Mouse (Mus musculus): ENCODE results near the gene Rhot1.

DNA sequence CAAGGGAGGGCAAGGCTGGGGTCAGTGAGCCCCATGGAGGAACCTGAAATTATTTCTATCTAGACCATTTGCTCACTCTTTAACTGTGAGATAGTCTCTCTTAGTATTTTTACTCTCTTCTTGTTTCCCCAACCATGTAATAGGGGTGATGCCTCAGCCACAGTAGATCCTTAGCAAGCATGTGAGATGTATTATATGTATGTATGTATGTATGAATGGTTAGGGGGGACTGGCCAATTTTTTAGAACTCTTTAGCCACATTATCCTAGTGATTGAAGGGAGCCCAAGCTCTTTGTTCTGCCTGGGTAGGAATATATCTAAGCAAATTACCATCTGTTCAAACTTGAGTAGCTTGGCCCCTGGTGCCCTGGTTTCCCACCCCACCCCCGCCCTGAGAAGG lies 104.6 kb downstream of the Rhot1 start:
- TF ChIP-seq MAX (IDR thresholded peaks at IDR 0.05), result no peak
- TF ChIP-seq USF1 (IDR thresholded peaks at IDR 0.05; ENCODE audit: low read depth), result no peak
- TF ChIP-seq CTCF (IDR thresholded peaks at IDR 0.05; ENCODE audit: control insufficient read depth, insufficient read depth, insufficient read length), result no peak
- TF ChIP-seq CEBPB (IDR thresholded peaks at IDR 0.05; ENCODE audit: low read depth), result no peak
- no peak for TF ChIP-seq MYOD1 (IDR thresholded peaks at IDR 0.05; ENCODE audit: control insufficient read depth, insufficient read length, low read depth)
- no peak for TF ChIP-seq MYOG (IDR thresholded peaks at IDR 0.05; ENCODE audit: control insufficient read depth, extremely low read depth, insufficient read length)
